Mouse (Mus musculus): ENCODE results near the gene Pigh. TPM values are rescaled to one million over a fixed set of nuclear protein-coding genes. Genes with fewer than 3 reads are reported as not detected.

Pigh gene
- polyA plus RNA-seq, 1 experiment from 2014 or later = 23.3 TPM

GRCm38 (mm10) chr12:79060766-79061652, 28.4 kb downstream of the Pigh start:
- ATAC-seq (replicated peaks; ENCODE audit: low FRiP score, low read depth) = no peak
- Histone ChIP-seq H3K4me2 (ENCODE audit: low read length) (no peak overlapping the region), H3K4me1 (replicated peaks; ENCODE audit: insufficient read depth, low read length) (no peaks in the 10 kb centered on the region), H3K36me3 (ENCODE audit: insufficient read depth, low read length) (0 out of 2 replicates have a peak, but pooled peaks cover 4% of the 10 kb centered on the region), H3K27ac (no peak overlapping the region), H3K4me3 (replicated peaks; ENCODE audit: low read depth, low read length) (no peak overlapping the region), H3K9me3 (replicated peaks; ENCODE audit: low read length) (no peaks in the 10 kb centered on the region), H3K27me3 (ENCODE audit: insufficient read depth, low read length) (no peaks in the 10 kb centered on the region), H3K9ac (ENCODE audit: low read depth, low read length) (no peak overlapping the region)
- no peak for TF ChIP-seq CTCF (IDR thresholded peaks at IDR 0.05; ENCODE audit: low read depth)
- no peak for DNase-seq (ENCODE audit: low spot score)
- 73% methylated on average over 7 of the region's 7 CpGs for WGBS

GRCm38 (mm10) chr12:79060134-79060533, 29.3 kb downstream of the Pigh start:
- H3K4me1 ChIP-seq (replicated peaks; ENCODE audit: insufficient read depth, low read length) = no peaks in the 10 kb centered on the region
- no peaks in the 10 kb centered on the region for H3K27me3 ChIP-seq (ENCODE audit: insufficient read depth, low read length)
- H3K4me2 ChIP-seq (ENCODE audit: low read length) = no peak overlapping the region
- DNase-seq (ENCODE audit: low spot score) (no peak), ATAC-seq (replicated peaks; ENCODE audit: low FRiP score, low read depth) (no peak)
- 95% methylated on average over 9 of the region's 9 CpGs for WGBS
- no peak for TF ChIP-seq CTCF (IDR thresholded peaks at IDR 0.05; ENCODE audit: low read depth)
- no peak overlapping the region for H3K4me3 ChIP-seq (replicated peaks; ENCODE audit: low read depth, low read length)
- H3K9ac ChIP-seq (ENCODE audit: low read depth, low read length) = no peak overlapping the region
- H3K27ac ChIP-seq = no peak overlapping the region
- peaks cover 8% of the 10 kb centered on the region for H3K36me3 ChIP-seq (ENCODE audit: insufficient read depth, low read length)
- H3K9me3 ChIP-seq (replicated peaks; ENCODE audit: low read length) = no peaks in the 10 kb centered on the region

- H3K27me3 ChIP-seq (ENCODE audit: insufficient read depth, low read length) = no peaks in the 10 kb centered on the region
- no peaks in the 10 kb centered on the region for H3K9me3 ChIP-seq (replicated peaks; ENCODE audit: low read length)
- no peak overlapping the region for H3K9ac ChIP-seq (ENCODE audit: low read depth, low read length)
- TF ChIP-seq CTCF (IDR thresholded peaks at IDR 0.05; ENCODE audit: low read depth) = no peak
- no peaks in the 10 kb centered on the region for H3K4me1 ChIP-seq (replicated peaks; ENCODE audit: insufficient read depth, low read length)
- ATAC-seq (replicated peaks; ENCODE audit: low FRiP score, low read depth) (no peak), DNase-seq (ENCODE audit: low spot score) (no peak)
- no peak overlapping the region for H3K4me2 ChIP-seq (ENCODE audit: low read length)
- peaks cover 11% of the 10 kb centered on the region for H3K36me3 ChIP-seq (ENCODE audit: insufficient read depth, low read length)
- no peak overlapping the region for H3K4me3 ChIP-seq (replicated peaks; ENCODE audit: low read depth, low read length)
- no peak overlapping the region for H3K27ac ChIP-seq
- 81% methylated on average over 6 of the region's 6 CpGs for WGBS
Observed at GRCm38 (mm10) chr12:79059573-79059972, 29.9 kb downstream of the Pigh start.

GRCm38 (mm10) chr12:79055276-79055675, 34.2 kb downstream of the Pigh start:
- H3K27ac ChIP-seq = no peak overlapping the region
- no peak for ATAC-seq (replicated peaks; ENCODE audit: low FRiP score, low read depth)
- H3K36me3 ChIP-seq (ENCODE audit: insufficient read depth, low read length) = peaks cover 11% of the 10 kb centered on the region
- no peak for DNase-seq (ENCODE audit: low spot score)
- no peak for TF ChIP-seq CTCF (IDR thresholded peaks at IDR 0.05; ENCODE audit: low read depth)
- no peaks in the 10 kb centered on the region for H3K27me3 ChIP-seq (ENCODE audit: insufficient read depth, low read length)
- no peaks in the 10 kb centered on the region for H3K9me3 ChIP-seq (replicated peaks; ENCODE audit: low read length)
- H3K9ac ChIP-seq (ENCODE audit: low read depth, low read length) = no peak overlapping the region
- no peak overlapping the region for H3K4me2 ChIP-seq (ENCODE audit: low read length)
- no peak overlapping the region for H3K4me3 ChIP-seq (replicated peaks; ENCODE audit: low read depth, low read length)
- H3K4me1 ChIP-seq (replicated peaks; ENCODE audit: insufficient read depth, low read length) = no peaks in the 10 kb centered on the region
- WGBS = 85% methylated on average over 7 of the region's 7 CpGs

GRCm38 (mm10) chr12:79052073-79052472, 37.4 kb downstream of the Pigh start:
- Histone ChIP-seq H3K27me3 (ENCODE audit: insufficient read depth, low read length) (no peaks in the 10 kb centered on the region), H3K36me3 (ENCODE audit: insufficient read depth, low read length) (peaks cover 7% of the 10 kb centered on the region), H3K4me2 (ENCODE audit: low read length) (no peak overlapping the region), H3K4me1 (replicated peaks; ENCODE audit: insufficient read depth, low read length) (no peaks in the 10 kb centered on the region), H3K9me3 (replicated peaks; ENCODE audit: low read length) (no peaks in the 10 kb centered on the region), H3K27ac (no peak overlapping the region), H3K9ac (ENCODE audit: low read depth, low read length) (no peak overlapping the region), H3K4me3 (replicated peaks; ENCODE audit: low read depth, low read length) (no peak overlapping the region)
- WGBS = 79% methylated on average over 2 of the region's 2 CpGs
- ATAC-seq (replicated peaks; ENCODE audit: low FRiP score, low read depth) (no peak), DNase-seq (ENCODE audit: low spot score) (no peak)
- TF ChIP-seq CTCF (IDR thresholded peaks at IDR 0.05; ENCODE audit: low read depth) = no peak

- DNase-seq (ENCODE audit: low spot score) = no peak
- no peak overlapping the region for H3K27ac ChIP-seq
Observed at GRCm38 (mm10) chr12:79050545-79051212, 38.8 kb downstream of the Pigh start.

More at GRCm38 (mm10) chr12:79050545-79051212, 38.8 kb downstream of the Pigh start:
- no peak for ATAC-seq (replicated peaks; ENCODE audit: low FRiP score, low read depth)
- WGBS = 69% methylated on average over 3 of the region's 3 CpGs
- Histone ChIP-seq H3K9me3 (replicated peaks; ENCODE audit: low read length) (no peaks in the 10 kb centered on the region), H3K4me2 (ENCODE audit: low read length) (no peak overlapping the region), H3K36me3 (ENCODE audit: insufficient read depth, low read length) (peaks cover 7% of the 10 kb centered on the region), H3K27me3 (ENCODE audit: insufficient read depth, low read length) (no peaks in the 10 kb centered on the region), H3K4me1 (replicated peaks; ENCODE audit: insufficient read depth, low read length) (no peaks in the 10 kb centered on the region), H3K9ac (ENCODE audit: low read depth, low read length) (no peak overlapping the region), H3K4me3 (replicated peaks; ENCODE audit: low read depth, low read length) (no peak overlapping the region)
- no peak for TF ChIP-seq CTCF (IDR thresholded peaks at IDR 0.05; ENCODE audit: low read depth)
